Mouse (Mus musculus) A20 (cell line): ENCODE measurements around the gene 2610528J11Rik.
A peak's percentile ranks its signal among the peaks of the same experiment; 100 is the strongest.
"Not testable (repeated sequence)": the region's sequence is repeated elsewhere in the genome, so short reads cannot be mapped to it uniquely, and the experiment has no call there.

Experiments used
- DNase-seq: peaks from one replicate; pipeline ENCODE4 v3.0.0-alpha.2; 2011; ENCODE audit warnings: low read depth, low spot score

2610528J11Rik gene

DNA sequence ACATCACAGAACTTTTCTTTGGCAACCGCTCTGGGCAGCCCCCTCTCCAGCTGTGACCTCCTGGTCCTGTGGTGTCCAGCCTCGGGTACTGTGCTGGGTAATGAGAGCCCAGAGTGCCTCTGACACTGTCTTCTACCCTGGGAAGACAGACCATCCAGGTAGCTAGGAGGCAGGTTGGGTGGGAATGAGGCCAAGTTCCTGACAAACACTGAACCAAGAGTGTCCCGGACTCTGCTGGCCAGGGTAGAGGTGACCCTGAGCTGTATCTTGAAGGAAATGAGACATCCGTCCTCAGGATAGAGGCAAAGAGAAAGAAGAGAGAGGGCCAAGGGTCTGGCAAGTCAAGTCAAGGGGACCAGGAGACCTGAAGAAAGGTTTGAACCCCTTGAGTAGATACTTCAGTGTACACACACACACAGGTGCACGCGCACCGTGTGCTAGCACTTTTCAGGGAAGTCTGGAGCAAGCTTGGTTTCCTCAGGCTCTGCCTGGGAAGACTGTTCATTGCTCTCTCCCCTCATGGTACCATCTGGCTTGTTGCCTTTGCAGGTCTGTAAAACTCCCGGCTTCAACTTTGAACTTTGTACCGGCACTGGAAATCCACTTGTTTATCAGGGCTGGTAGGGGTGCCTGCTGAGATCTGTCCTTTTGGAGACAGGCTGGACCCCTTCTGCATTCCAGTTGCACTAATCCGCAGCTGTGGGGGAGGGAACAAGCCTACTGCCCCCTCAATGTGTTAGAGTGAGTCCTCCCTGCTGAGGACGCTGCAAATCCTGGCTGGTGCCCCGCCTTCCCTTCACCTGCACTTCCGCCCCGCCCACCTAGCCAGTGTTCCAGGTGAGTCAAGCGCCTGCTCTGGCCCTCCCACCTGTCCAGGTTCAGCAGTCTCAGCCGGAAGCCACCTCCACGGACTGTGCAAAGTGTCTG, at the start of gene 2610528J11Rik:
Gene 2610528J11Rik (plus strand): TSS at position 592 of the 927 bp plus-strand sequence.
- DNase-seq: no peak

DNA sequence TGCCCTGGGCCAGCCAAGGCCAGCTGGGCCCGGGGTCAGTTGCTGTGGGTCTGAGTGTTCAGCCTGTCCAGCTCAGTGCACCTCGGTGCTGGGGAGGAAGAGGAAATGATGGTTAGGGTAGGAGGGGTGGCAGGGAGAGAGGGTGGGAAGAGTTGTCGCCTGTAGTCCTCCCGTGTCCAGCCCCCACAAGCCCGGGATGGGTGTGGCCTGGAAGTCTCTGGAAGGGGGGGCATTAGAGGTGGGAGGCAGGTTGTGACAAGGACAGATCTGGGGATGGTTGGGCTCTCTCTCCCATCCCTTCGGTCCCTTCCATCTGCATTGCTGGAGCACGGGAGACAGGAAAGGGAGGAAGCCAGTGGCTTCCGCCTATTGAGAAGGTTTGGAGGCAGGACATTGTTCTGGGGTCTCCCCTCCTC, 37.1 kb upstream of the 2610528J11Rik start, which contains the start of gene Tie1:
Gene Tie1 (minus strand): TSS at position 345 of the 416 bp plus-strand sequence.
- DNase-seq: no peak

DNA sequence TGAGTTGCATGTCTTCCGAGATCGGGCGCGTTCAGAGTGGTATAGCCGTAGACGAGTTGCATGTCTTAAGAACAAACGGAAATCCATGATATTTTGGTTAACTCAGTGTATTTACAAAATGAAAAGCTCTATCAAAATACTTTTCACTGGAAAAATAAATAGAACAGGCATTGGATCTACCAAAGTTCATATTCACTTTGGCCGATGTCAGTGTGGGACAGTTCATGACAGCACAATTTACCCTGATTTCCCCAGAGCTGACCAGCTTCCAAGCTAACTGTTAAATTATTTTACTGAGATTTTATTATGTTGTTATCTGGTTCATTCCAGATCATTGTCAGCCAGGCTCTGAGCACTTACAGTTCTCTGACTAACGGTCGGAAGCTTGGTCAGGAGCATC, 36.3 kb upstream of the 2610528J11Rik start:
- no peak for DNase-seq

DNA sequence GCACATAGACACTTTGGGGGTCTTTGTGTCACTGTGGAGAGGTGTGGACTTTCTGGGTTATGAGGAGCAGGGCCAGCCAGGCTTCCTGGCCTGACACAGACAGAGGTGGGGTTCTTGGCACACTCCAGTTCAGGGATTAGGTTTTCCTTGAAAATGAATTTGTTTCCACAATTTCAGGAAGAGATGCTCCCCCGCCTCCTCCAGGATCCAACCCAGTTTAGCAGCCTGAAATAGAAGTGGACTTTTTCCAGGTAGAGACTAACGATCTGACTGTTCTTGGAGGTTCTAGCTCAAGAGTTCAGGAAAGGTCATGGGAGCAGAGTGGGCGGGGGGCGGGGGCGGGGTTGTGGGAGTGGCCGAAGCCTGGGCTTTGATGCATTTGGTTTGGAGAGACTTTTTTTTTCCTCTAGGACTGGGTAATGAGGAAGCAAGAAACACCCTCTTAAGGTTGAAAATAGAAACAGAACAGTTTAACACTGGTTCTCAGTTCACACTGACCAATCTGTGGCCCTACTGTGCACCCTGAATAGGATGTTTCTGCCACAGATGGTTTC, 26.6 kb upstream of the 2610528J11Rik start:
- DNase-seq: peak; percentile 2

DNA sequence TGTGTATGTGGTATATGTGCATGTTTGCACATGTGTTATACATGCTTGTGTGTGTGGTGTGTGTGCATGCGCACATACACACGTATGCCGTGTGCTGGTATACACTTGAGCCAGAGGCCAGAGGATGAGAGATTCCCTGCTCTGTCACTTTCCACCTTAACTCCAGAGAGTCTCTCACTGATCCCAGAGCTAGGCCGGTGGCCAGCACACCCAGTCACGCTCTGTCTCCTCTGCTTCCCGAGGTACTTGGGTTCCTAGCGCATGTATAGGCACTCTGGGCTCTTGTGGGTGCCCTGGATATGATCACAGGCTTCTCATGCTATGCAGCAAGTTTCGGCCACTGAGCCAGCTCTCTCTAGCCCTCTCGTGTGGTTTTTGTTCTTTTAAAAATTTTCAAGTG, 26.0 kb upstream of the 2610528J11Rik start:
- DNase-seq: no peak

DNA sequence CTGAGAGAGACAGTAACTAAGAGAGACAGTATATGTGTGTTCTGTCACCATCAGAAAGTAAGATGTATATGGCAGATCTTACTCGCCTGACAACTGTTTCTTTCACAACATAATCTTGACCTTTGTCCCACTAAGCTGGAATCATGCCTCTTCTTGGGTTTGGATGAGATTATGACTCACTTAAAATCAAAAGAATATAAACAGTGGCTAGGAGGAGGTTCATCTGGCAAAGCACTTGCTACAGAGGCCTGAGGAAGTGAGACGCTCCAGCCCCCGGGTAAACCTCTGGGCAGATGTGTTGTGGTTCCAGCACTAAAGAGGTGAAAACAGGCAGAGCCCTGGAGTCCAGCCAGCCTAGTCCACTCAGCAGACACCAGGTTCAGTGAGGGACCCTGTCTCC, 21.2 kb upstream of the 2610528J11Rik start:
- no peak for DNase-seq

DNA sequence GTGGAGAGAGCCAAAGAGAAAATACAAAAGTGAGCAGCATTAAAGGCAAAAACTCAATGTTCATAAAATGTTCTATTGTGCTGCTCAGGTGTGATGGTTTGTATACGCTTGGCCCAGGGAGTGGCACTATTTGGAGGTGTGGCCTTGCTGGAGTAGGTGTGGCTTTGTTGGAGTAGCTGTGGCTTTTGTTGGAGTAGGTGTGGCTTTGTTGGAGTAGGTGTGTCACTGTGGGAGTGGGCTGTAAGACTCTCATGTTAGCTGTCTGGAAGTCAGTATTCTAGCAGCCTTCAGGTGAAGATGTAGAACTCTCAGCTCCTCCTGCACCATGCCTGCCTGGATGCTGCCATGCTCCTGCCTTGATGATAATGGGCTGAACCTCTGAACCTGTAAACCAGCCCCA, 19.6 kb upstream of the 2610528J11Rik start:
- DNase-seq: not testable (repeated sequence)

DNA sequence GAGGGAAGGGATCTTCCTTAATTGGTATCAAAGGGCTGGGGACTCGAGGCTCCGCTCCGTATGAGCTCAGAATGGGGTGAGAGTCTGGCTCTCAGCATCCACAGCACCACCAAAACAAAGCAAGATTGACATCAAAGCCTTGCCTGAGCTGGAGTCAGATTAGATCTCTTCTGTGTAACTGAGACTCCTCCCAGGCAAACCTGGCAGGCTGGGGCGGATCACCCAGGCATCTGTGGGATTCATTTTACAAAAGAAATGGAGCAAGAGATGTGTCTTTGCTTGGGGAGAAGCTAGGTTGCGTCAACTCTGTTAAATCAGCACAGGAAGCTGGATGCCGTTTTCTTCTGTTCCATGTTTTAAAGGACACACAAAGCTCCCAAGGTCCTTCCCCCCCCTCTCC, 17.7 kb upstream of the 2610528J11Rik start:
- no peak for DNase-seq

DNA sequence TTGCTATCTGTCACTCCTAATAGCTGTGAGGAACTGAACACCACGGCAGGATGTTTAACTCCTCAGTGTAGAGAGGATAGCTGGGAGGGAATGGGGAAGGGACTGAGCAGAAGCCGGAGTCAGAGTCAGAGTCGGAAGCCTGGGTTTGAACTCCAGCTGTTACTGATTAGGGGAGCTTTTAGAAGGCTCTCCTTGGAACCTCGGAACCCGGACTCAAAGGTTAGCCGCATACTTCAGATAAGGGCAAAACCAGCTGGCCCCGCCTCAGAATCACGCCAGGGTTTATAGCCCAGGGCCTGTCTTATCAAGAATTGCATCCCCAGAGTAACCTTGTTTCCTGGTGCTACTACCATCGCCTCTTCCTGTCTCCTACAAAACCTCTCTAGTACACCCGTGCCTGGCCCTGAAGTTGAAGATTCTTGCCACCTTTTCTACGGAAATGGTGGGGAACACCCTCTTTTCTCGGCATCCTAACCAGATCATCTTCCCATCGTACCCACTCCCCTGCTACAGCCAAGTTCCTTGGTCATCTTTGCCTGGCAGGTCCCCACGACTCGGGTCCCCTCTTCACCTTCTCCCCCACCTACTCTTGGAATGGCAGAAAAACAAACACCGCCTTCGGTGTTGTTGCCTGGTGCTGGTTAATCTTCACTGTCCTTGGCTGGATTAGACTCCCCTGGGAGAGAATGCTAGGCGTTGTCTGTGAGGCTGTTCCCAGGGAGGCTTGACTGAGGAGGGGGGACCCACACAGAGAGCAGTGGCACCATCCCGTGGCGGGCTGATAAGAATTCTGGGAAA, 9.9 kb upstream of the 2610528J11Rik start:
- no peak for DNase-seq

DNA sequence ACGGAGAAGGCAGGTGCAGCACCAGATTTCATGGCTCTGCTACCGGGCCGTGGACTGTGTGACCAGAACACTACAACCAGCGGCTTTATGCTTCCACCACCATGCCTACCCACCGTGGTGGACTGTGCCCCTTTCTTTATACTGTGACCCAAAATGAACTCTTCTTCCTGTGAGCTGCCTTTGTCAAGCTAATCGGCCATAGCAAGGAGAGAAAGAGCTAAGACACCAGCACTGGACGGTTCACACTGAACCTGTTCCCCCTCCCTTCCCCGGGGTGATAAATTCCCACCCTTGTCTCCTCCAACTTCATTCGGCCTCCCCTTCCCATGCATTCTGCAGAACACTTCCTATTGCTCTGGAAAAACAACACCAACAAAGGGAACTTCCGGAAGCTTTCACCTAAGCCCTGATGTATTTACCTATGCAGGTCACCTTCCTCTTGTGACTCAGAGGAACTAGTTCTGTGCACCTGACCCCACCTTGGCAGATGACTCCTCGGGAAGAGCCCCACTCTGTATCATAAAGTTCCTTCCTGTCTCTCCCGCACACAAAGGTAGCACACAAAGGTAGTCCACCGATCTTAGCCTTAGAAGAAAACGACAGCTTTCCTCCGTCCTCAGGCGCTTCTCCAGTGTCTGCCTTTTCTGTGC, 9.2 kb upstream of the 2610528J11Rik start:
- DNase-seq: no peak

DNA sequence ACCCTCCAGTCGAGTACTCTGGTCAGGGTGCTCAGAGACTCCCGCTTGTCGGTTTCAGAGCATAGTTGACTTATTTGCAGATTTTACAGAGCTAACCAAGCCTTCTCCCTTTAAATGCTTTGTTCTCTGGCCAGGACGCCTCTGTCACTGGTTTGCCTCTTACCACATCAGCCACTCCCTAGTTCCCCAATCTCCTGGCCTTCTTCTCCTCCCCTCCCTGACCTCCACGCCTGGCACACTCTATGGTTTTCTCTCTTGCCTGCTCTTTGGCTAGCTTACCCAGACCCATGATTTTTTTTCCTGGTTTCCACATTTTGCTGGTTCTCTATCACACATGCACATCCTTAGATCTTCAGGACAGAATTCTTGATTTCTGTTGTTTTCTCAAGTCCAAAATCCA, 8.6 kb upstream of the 2610528J11Rik start:
- no peak for DNase-seq

DNA sequence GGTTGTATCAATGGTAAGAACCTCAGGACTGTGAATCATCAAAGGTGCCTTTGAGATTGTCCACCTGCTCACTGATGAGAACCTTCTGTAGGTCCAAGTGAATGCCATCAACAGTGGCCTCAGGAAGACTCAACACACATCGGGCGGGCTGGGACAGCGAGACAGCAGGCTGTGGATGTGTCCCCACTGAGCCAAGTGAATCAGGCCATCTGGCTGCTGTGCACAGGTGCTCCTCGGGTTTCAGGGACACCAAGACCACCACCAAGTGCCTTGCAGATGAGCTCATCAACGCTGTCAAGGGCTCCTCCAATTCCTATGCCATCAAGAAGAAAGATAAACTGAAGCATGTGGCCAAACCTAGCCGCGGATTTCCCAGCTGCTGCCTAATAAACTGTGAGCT, 4.6 kb upstream of the 2610528J11Rik start:
- no peak for DNase-seq

DNA sequence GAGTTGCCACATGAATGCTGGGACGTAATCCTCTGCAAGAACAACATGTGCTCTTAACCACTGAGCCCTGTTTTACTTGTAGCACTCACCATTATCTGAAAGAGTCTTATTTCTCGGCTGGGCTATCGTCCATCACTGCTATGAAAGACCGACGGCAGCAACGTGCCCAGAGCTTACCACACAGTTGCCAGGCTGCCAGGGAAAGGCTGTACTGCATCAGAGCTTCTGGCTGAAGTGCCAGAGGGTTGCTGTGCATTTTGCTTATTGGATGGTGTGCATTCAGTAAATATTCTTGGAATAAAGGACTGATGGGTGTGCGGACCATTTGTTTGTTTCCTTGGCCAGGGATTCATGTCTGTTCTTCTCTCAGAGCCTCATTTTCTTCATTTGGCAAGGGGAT, 2.8 kb upstream of the 2610528J11Rik start:
- DNase-seq: no peak

DNA sequence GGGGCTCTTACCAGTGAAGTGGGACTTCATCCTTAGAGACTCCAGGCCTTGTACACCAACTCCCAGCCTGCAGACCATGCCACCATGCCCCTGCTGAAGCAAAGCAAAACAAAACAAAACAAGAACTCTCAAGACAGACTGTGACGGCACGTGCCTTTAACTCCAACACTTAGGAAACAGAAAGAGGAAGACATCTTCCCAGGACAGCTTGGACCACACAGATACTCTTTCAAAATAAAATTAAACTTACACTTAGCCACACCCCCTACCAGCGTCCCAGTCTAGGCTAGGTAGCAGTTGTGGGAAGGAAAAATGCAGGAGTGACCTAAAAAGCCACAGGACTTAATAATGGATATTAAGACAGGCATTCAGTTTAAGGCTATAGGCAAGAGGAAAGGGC, 1.0 kb upstream of the 2610528J11Rik start:
- DNase-seq: no peak

DNA sequence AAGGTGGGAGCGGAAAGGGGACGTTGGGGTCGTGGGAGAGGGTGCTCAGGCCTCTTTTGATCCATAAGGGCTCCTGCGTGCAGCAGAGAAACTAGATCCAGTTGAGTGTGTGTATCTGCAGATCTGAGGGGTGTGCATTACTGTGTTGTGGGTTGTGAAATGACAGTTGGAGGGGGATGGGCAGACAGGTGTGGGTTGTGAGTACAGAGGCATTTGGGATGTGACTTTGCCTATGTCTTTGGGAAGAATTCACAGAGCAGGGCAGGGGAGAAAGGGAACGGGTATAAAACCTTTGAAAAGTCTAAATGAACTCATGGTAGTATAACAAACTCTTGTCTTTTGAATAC, 509 bp downstream of the 2610528J11Rik start:
- no peak for DNase-seq

DNA sequence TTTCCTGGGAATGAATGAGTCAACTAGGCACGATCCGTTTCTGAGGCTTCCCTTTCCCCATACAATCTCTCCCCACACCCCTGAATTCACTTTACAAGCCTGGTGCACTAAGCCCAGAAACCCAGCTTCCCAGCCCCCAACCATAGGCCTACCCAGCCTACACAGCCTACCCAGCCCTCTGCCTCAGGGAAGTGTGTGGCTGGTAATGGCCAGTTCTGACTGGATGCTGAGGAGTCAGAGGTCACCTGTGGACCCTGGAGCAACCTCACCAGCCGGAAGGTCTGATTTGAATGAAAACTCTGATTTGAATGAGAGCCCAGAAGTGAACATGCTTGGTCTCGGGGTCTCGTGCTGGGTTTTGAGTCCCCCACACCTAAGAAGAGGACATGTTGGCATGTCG, 921 bp downstream of the 2610528J11Rik start:
- DNase-seq: no peak

DNA sequence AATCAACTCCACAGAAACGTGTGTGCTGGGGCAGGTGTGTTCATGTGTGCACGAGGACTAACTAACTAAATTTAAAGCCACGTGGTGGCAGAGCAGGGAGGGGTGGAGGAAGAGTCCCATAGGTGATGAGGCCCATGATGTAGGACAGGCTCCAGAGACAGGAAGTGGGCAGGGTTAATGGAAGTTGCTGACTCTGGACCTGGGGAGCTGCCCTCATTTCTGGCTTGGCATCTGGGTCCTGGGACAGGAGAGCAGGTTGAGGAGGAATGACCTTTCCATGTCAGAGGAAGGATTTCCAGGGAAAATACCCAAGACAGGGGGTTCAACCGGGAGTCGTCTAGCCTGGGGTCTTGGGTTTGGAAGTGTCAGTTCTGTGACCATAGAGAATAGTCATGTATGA, 5.9 kb downstream of the 2610528J11Rik start:
- no peak for DNase-seq

DNA sequence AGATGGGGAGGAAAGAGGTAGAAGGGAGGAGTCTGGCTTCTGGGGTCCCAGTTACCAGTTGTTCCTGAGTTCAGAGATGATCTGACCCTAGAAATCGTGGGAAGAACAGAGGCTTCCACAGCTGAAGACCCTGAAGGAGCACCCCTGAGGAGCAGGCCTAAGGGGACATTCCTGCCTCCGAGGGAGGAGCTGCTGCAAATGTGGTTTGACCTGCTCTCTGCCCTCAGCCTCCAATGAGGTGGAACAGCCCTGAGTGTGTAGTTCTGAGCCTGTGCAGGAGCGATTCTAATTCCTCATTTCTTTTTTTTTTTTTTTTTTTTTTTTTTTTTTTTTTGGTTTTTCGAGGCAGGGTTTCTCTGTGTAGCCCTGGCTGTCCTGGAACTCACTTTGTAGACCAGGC, 6.4 kb downstream of the 2610528J11Rik start:
- DNase-seq: no peak

DNA sequence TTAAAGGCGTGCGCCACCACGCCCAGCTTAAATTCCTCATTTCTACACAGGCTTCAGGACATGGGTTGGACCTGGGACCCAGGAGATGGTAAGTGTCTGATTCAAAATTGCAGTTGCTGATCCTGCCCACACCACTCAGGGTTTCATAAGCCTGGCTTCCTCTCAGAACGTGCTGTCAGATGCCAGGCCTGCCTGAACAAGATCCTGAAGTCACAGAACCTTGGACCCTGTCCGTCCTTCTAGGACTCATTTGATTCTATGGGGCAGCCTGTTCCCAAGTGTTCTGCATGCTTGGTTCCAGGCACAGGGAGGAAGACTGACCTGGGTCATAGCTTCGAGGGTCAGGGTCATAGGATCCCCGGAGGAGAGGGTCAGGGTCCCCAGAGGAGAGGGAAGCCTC, 6.8 kb downstream of the 2610528J11Rik start:
- DNase-seq: no peak

DNA sequence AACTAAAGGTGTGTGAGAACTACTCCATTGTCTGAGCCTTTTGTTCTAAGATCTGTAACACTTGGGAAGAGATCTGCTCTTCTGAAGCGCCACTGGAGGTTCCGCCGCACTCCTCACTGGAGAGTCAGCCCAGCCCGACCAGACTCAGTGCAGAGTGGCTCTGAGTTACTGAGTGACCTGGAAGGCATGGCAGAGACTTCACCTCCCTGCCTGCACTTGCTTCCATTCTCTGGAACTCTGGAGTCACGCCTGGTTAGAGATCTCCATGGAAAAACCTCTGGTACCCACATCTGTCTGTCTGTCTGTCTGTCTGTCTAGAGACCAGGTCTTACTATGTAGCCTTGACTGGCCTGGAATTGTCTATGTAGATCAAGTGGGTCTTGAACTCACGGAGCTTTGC, 8.8 kb downstream of the 2610528J11Rik start:
- no peak for DNase-seq

DNA sequence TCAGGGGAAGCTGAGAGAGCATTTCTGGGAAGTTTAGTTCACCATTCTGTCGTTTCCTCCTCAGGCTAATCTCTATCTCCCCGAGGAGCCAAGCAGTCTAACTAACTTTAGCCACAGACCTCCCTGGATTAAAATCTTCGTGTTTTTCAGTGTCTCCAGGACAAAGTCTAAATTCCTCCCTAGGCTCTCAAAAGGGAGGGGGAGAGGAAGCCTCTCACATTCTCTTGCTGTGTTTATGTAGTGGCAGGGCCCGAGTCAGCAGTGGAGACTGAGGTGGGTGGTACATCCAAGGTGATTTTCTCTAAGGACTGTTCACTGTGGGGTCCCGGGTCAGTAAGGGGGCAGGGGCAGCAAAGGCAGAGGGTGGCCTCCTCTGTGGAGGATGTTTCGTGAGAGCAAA, 11.0 kb downstream of the 2610528J11Rik start:
- no peak for DNase-seq

DNA sequence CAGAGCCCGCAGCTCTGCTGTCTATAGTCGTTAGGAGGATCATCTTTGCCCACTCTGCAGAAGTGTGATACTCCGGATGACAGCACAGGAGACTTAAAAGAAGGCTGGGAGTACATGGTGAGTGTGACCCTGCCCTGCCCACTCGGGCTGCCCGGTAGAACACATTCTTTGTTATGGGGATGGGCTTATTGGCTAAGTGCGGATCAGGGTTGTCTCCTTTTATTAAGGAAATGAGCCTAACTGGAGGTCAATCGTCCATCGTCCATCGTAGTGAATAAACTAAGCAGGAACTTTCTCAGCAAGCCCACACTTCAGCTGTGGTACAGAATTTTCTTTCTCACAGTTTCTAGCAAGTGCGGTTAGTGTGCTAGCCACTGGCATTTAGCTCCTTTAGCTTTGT, 13.1 kb downstream of the 2610528J11Rik start:
- no peak for DNase-seq
